Mouse (Mus musculus): Measurements from ENCODE around the gene Ugt1a5. TPM values are rescaled to one million over a fixed set of nuclear protein-coding genes. Genes with fewer than 3 reads are reported as not detected.

Ugt1a5 gene
- total and polyA plus RNA-seq, 2 experiments from 2014 or later: 0.26 TPM; not detected in 1

- Histone ChIP-seq H3K27me3 (ENCODE audit: insufficient read depth, low read length) (no peaks in the 10 kb centered on the region), H3K4me1 (ENCODE audit: insufficient read depth, low read length) (no peaks in the 10 kb centered on the region), H3K27ac (no peak overlapping the region), H3K9me3 (ENCODE audit: low read length) (peaks cover 61% of the 10 kb centered on the region), H3K4me2 (ENCODE audit: low read depth, low read length) (no peak overlapping the region), H3K36me3 (ENCODE audit: insufficient read depth, low read length) (no peaks in the 10 kb centered on the region), H3K4me3 (ENCODE audit: low read length) (no peak overlapping the region), H3K9ac (replicated peaks; ENCODE audit: low read length) (no peak overlapping the region)
- ATAC-seq (no peak), DNase-seq (ENCODE audit: low spot score) (no peak)
- WGBS: 73% methylated on average over 1 of the region's 1 CpGs
- no peak for TF ChIP-seq CTCF (IDR thresholded peaks at IDR 0.05; ENCODE audit: low read depth)
Measured at GRCm38 (mm10) chr1:88213061-88213460, 47.2 kb downstream of the Ugt1a5 start.

GRCm38 (mm10) chr1:88213766-88214461, 48.1 kb downstream of the Ugt1a5 start:
- Histone ChIP-seq H3K4me1 (ENCODE audit: insufficient read depth, low read length) (no peaks in the 10 kb centered on the region), H3K9me3 (ENCODE audit: low read length) (peaks cover 61% of the 10 kb centered on the region), H3K4me2 (ENCODE audit: low read depth, low read length) (no peak overlapping the region), H3K4me3 (ENCODE audit: low read length) (no peak overlapping the region), H3K27ac (no peak overlapping the region), H3K36me3 (ENCODE audit: insufficient read depth, low read length) (no peaks in the 10 kb centered on the region), H3K9ac (replicated peaks; ENCODE audit: low read length) (no peak overlapping the region), H3K27me3 (ENCODE audit: insufficient read depth, low read length) (no peaks in the 10 kb centered on the region)
- TF ChIP-seq CTCF (IDR thresholded peaks at IDR 0.05; ENCODE audit: low read depth): no peak
- no peak for ATAC-seq
- peak; percentile 4 for DNase-seq (ENCODE audit: low spot score)
- 79% methylated on average over 2 of the region's 2 CpGs for WGBS

- no peak for ATAC-seq
- Histone ChIP-seq H3K9me3 (ENCODE audit: low read length) (peaks cover 61% of the 10 kb centered on the region), H3K27me3 (ENCODE audit: insufficient read depth, low read length) (no peaks in the 10 kb centered on the region), H3K36me3 (ENCODE audit: insufficient read depth, low read length) (no peaks in the 10 kb centered on the region), H3K4me1 (ENCODE audit: insufficient read depth, low read length) (no peaks in the 10 kb centered on the region), H3K27ac (no peak overlapping the region), H3K4me3 (ENCODE audit: low read length) (no peak overlapping the region), H3K4me2 (ENCODE audit: low read depth, low read length) (no peak overlapping the region), H3K9ac (replicated peaks; ENCODE audit: low read length) (no peak overlapping the region)
- TF ChIP-seq CTCF (IDR thresholded peaks at IDR 0.05; ENCODE audit: low read depth): no peak
- WGBS: 77% methylated on average over 2 of the region's 2 CpGs
- DNase-seq (ENCODE audit: low spot score): no peak
Measured at GRCm38 (mm10) chr1:88214462-88214952, 48.7 kb downstream of the Ugt1a5 start.

- no peaks in the 10 kb centered on the region for H3K27me3 ChIP-seq (ENCODE audit: insufficient read depth, low read length)
- ATAC-seq (no peak), DNase-seq (ENCODE audit: low spot score) (peak; percentile 11)
- H3K4me3 ChIP-seq (ENCODE audit: low read length): no peak overlapping the region
- H3K9ac ChIP-seq (replicated peaks; ENCODE audit: low read length): no peak overlapping the region
- 70% methylated on average over 10 of the region's 10 CpGs for WGBS
- no peak overlapping the region for H3K4me2 ChIP-seq (ENCODE audit: low read depth, low read length)
- H3K9me3 ChIP-seq (ENCODE audit: low read length): peaks cover 61% of the 10 kb centered on the region
- H3K4me1 ChIP-seq (ENCODE audit: insufficient read depth, low read length): no peaks in the 10 kb centered on the region
- no peak overlapping the region for H3K27ac ChIP-seq
- TF ChIP-seq CTCF (IDR thresholded peaks at IDR 0.05; ENCODE audit: low read depth): no peak
- no peaks in the 10 kb centered on the region for H3K36me3 ChIP-seq (ENCODE audit: insufficient read depth, low read length)
Measured at GRCm38 (mm10) chr1:88215466-88216380, 49.9 kb downstream of the Ugt1a5 start.

GRCm38 (mm10) chr1:88216551-88216950, 50.7 kb downstream of the Ugt1a5 start:
- 59% methylated on average over 2 of the region's 2 CpGs for WGBS
- no peak overlapping the region for H3K9ac ChIP-seq (replicated peaks; ENCODE audit: low read length)

GRCm38 (mm10) chr1:88217144-88217543, 51.3 kb downstream of the Ugt1a5 start:
- Histone ChIP-seq H3K27me3 (ENCODE audit: insufficient read depth, low read length) (no peaks in the 10 kb centered on the region), H3K4me1 (ENCODE audit: insufficient read depth, low read length) (no peaks in the 10 kb centered on the region), H3K9ac (replicated peaks; ENCODE audit: low read length) (no peak overlapping the region), H3K9me3 (ENCODE audit: low read length) (peaks cover 54% of the 10 kb centered on the region), H3K4me3 (ENCODE audit: low read length) (no peak overlapping the region), H3K27ac (no peak overlapping the region), H3K4me2 (ENCODE audit: low read depth, low read length) (no peak overlapping the region), H3K36me3 (ENCODE audit: insufficient read depth, low read length) (no peaks in the 10 kb centered on the region)
- WGBS: 55% methylated on average over 2 of the region's 2 CpGs
- ATAC-seq (no peak), DNase-seq (ENCODE audit: low spot score) (no peak)
- TF ChIP-seq CTCF (IDR thresholded peaks at IDR 0.05; ENCODE audit: low read depth): peak; percentile 13; the same call in 1 of the 2 replicates

More at GRCm38 (mm10) chr1:88216551-88216950, 50.7 kb downstream of the Ugt1a5 start:
- Histone ChIP-seq H3K36me3 (ENCODE audit: insufficient read depth, low read length) (no peaks in the 10 kb centered on the region), H3K4me2 (ENCODE audit: low read depth, low read length) (no peak overlapping the region), H3K4me1 (ENCODE audit: insufficient read depth, low read length) (no peaks in the 10 kb centered on the region), H3K27me3 (ENCODE audit: insufficient read depth, low read length) (no peaks in the 10 kb centered on the region), H3K4me3 (ENCODE audit: low read length) (no peak overlapping the region), H3K27ac (no peak overlapping the region), H3K9me3 (ENCODE audit: low read length) (peaks cover 58% of the 10 kb centered on the region)
- TF ChIP-seq CTCF (IDR thresholded peaks at IDR 0.05; ENCODE audit: low read depth): no peak
- DNase-seq (ENCODE audit: low spot score) (peak; percentile 10), ATAC-seq (no peak)
